Mouse (Mus musculus) kidney, adult 9 months (tissue): ENCODE results near the gene Pced1a.

ENCODE experiments used
- DNase-seq: peaks from one replicate; pipeline ENCODE4 v3.0.0; 2022

Pced1a gene

DNA sequence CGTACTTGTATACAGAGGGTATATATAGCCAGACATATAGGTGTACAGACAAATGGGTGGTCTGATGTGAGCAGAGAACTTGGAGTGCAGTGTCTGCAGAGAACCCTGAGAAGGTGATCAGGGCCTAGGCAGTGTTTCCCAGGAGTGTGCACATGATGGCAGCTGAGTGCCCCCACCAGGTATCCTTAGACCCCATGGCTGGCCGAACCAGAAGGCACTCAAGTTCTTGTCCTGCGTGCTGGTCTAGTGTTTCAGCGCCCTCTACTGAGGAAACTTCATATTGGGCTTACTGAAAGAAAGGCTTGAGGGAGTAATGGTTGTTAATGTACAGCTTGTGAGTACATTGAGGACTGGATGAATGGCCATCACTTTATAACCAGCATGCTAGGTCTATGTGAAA is 8.7 kb upstream of the Pced1a start:
- peak; percentile 63 for DNase-seq

DNA sequence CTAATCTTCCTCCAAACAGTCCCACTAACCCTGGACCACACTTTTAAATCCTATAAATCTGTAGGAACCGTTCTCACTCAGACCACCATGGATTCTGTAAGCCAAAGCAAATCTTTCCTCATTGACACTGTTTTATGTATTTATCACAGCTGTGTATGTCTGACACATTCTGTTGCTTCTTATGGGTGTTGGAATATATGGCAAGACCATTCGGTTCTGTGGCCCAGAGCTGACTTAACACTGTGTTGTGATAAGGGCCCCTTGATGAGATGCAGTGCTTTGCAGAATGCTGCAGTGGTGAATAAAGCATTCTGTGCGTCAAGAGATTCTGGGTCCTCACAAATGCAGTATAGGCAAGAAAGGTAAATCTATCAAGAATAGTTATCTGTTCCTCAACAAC is 7.7 kb upstream of the Pced1a start:
- no peak for DNase-seq

DNA sequence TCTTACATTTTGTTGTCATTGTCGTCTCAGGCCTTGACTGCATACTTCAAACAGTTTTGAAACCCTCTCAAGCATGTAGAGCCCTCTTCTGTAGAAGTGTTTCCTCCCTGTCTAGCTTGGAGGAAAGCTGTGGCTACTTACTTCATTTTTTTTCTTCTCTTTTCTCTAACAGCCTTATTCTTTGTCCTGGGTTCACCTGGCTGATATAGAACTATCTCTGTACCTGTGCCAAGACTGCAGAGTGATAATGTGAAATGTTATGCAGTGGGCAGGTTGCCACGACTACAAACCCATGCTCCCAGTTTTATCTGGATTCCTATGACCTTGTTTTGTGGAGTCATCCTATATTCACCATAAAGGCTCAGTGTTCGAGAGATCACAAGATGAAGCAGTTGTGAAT is 6.0 kb upstream of the Pced1a start:
- no peak for DNase-seq

DNA sequence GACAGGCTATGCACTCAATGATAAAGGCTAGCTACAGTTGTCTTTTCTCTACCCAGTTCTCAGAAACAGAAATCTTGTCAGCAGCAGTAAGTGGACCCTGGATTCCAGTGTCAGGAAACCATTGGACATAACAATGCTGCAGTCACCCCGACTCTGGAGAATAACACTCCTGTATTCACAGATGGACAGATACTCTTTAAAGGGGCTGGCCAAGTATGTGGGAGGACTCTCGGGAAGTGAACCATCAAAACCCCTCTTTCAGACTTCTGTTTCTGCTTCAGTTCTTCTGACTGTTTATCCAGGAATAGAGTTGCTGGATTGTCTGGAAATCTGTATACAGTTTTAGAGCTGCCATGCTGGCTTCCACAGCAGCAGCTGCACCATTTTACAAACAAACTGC is 5.3 kb upstream of the Pced1a start:
- no peak for DNase-seq

DNA sequence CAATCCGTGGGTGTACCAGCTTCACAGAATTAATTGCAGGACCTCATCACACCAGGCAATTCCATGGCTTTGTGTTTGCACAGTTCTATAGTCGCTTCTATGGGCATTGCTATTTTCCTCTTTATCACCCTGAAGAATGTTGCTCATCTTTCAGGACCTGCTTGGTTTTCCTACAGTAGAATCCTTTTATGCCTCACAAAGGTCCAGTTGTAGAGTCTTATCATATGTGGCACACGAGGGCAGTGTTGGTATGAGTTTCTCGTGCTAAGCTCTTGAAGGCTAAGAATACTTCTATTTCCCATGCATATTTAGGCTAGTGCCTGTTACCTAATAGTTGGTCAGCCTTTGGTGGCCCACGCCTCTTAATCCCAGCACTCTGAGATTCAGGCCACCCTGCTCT is 611 bp upstream of the Pced1a start:
- DNase-seq, result peak; percentile 28

DNA sequence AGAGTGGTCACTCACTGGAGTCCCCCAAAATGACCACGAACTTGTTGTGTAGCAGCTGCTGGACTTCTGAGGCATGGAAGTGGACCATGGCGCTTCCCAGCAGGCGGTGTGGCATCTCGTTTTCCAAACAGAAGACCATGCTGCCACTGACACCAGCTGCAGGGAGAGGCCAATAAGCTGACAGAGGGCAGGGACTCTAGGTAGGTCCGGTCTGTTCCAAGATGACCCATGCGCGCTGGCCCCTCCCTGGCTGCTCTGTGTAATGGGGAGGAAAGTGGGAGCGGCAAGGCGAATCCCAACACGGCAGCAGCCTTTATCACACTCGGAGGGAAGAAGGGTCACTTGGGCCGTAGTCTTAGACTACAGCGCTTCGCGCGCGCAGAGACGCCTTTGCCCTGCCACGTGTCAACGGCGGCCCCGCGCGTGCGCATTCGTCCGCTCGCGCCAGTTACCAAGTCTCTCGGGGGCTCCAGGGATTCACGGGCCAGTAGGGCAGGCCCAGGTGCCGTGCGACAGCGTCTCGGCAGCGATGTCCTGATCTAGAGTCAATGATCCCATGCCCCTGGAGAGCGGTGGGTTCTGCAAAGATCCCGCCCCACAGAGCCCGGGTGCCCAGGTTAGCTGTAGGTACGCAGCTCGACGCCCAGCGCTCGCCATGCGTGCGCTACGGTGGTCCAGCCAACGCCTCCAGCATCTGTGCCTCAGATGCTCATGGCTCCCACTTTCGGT is 940 bp downstream of the Pced1a start:
- DNase-seq, result peak; percentile 77

DNA sequence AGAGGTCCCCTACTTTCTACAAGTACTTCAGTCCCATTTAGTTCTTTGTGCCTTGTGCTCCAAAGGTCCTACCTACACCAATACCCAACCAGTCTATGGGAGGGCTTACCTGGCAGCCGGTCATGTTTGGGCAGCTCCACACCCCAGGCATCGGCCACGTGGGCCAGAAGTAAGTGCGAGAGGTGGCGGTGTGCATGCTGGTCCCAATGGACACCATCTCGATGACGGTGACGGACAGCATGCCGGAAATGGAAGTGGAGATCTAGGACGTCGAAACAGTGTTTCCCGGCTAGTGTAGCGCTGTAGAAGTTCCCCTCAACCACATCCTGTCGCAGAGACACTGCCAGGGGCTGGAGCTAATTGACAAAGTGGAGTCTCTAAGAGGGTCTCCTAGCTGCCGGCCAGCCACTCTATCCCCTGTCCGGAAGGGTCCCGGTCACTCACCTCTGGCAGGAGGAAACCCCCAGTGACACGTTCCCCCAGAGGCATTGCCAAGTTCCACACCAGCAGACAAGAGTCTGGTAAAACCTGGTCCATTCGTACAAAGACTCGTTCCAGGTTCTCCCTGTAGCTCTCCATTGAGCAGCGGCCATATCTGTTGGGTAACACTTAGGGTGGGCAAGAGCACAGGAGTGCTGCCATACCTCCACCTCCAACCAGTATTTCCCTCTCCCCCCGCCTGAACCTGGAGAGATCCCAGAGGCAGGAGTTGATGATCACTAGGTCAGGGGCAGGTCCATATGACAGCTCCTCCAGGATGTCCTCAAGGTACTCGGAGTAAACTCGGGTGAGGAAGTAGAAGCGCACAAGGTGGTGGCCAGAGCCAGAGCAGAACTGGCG is 2.5 kb downstream of the Pced1a start:
- no peak for DNase-seq

DNA sequence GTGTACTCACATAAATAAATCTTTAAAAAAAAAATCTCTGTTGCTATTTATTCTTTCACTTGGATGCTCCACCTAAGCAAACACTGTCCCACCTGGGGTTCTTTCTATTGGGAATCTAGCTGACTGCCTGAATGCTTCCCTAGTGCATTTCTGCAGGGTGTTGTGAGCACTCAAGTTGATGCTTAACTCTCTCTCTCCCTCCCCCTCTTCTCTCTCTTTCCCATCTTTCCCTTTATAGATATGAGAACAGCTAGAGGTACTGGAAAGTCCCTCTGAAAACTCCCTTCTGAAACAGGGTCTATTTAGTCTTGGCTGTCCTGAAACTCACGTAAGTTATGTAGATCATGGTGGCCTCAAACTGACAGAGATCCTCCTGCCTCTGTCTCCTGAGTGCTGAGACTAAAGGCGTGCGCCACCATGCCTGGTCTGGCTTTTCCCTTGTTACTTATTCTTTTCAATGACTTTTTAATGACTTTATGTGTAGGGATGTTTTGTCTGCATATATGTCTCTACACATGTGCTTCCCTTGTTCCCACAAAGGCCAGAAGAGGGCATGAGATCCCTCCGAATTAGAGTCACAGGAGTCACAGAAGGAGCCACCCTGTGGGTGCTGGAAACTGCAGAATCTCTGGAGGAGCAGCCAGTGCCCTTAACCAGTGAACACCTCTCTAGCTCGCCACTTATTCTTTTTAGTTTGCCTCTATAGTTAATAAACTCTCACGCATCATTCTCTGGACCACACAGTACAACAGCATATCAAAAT is 10.2 kb downstream of the Pced1a start:
- no peak for DNase-seq

DNA sequence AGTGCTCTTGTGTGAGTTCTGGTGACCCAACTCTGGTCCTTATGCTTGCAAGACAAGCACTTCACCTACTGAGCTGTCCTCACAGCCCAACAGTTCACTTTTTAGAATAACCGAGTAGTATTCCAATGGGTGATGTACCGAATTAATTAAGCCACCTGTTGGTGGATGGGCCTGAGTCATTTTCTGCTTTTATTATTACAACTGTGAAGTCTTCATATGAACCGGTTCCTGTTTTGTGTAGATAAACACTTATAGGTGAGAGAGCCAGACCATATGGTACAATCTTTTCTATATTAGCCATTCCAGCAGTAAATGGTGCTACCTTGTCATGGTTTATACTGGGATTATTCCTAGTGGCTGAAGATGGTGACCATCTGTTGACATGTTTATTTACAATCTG is 11.7 kb downstream of the Pced1a start:
- no peak for DNase-seq

DNA sequence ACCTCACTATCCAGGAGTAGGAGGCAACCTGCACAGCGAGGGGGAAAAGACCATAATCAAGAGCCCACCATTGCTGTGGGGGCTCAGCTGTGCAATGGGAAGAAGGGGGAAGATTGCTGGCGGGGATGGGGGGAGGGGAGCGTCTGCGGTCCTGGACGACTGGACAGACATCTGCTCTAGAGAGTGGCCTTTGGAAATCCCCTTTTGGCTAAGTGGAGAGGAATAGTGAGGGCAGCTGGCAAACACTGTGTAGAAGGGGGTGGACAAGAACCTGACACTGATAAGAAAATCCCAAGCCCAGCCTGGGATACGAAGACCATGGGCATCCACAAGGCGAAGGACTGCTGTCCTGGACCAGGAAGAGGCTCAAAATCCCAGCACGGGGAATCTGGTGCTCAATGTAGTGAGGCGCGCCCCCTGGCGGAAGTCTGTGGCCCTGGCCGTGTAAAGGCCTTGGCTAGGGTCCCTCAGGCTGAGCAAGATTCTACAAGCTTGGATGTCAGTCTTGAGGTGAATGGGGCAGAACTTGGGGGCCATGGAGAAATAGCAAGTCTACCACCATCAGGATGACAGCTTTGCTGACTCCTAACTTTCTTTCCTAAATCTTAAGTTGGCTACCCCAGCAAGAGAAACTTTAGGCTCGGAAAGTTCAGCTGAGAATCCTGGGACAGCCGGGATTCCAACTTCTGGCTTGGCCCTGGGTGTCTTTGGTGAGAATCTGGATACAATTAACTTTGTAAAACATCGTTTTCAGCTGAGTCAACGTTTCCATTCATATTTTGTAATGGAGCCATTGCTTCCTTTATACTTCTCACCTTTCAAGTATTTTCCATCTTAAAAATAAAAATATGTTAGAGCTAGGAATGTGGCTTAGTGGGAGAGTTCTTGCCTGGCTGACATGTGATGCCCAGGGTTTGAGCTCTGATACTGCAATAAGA is 12.7 kb downstream of the Pced1a start:
- peak; percentile 83 for DNase-seq

DNA sequence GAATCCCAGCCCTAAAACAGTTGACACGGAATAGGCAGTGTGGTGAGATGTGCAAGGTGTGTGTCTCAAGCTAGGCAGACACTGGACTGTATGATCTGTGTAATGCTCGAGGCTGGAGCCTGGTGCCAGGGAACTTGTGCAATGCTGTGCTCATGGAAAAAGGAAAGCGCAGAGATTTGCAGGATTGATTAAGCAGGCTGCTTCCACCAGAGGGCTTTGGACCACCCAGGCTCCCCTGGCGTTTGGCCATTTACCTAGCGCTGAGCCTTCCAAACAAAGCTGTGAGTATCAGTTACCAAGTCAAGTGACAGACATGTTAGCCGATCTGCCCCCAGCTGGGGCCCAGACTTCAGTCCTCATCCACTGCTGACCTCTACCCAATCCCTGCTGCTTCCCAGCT is 16.3 kb downstream of the Pced1a start:
- DNase-seq, result no peak

DNA sequence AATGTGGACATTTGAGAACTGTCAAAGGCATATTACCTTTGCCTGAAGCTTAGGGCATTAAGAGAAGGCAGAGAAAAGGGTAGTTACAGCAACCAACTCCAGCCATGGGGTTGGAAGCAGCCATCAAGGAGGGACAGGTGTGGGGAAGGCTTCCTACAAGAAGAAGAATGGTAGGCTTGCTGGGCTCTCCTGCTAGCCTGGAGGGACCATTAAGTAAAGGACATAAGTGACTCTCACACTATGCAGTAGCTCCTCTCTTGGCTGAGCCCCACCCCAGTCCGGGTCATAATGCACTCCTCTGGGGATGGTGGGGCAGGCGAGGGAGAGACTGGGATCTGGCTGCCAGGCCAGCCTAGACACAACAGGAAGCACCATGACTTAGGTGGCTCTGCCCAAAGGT is 18.3 kb downstream of the Pced1a start, which contains the start of gene Tmem239:
TSS of gene Tmem239 (plus strand) at position 301 of the 400 bp plus-strand sequence.
- no peak for DNase-seq

DNA sequence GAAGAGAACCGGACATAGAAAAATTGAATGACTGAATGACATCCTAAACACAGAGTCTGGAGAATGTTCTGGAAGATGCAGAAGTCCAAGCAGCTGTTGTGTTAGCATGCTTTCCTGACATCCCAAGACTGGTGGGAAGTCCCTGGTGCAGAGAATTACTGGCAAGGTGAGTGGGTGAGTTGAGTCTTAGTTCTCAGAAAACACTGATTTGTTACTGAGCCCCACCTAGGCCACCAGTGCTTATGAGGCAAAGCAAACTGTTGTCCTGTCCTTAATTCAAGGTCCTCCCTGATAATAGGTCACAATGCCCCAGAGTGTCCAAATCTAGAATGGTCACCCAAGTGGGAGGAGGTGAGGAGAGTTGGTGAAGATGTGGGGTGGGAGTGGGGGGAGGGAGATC is 19.6 kb downstream of the Pced1a start, which contains the start of the genes Gm28372 and 1700020A23Rik:
TSS of gene Gm28372 (plus strand) at position 301 of the 400 bp plus-strand sequence.
TSS of gene 1700020A23Rik (plus strand) at position 321 of the 400 bp plus-strand sequence.
- no peak for DNase-seq

DNA sequence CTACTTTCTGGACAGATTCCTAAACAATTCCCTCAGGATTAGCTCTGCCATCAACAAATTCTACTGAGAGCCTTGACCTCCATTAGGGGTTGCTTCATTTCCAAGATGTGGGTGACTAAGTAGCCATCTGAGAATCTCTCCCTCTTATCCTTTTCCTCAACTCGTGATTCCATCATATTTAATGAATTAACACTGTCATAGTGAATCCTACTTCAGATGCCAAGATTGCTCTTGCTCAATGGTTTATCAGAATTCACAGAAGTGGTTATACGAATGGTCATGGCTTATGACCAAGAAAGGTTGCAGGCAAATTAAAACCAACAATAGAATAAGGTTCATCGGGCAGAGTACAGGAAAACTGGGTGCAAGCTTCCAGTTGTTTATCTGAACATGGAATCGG is 22.6 kb downstream of the Pced1a start:
- no peak for DNase-seq

DNA sequence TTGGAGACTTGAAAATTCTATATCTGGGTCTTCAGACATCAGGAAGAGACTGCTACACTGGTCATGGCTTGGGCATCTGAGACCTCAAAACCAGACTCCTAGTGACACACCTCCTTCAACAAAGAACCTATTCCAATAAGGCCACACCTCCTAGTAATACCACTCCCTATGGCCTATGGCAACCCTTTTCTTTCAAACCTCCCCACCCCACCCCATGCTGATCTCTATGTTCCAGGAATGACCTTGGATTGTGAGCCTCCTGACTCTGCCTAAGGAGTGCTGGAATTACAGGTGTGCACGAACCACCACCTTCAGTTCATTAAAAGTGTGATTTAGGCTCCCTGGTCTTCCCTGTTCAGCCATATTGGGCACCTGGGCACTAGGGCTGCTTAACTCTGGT is 24.5 kb downstream of the Pced1a start:
- no peak for DNase-seq

DNA sequence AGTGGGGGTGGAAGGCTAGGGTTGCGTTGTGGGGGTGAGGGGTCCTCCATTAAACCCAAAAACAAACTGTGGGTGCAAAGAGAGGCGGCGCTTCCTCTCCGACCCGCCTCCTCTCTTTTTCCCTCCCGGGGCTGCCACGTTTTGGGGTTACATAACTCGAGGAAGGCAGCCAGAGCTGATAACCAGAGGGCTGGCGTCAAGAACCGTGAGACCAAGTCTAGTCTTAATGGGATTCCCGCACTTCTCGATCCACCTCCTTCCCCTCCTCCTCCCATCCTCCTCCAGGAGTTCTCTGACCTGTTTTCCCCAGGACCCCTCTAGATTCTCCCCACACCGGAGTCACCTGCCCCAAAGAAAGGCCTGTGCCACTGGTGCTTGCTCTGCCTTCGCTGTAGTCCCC is 26.4 kb downstream of the Pced1a start:
- DNase-seq, result no peak

DNA sequence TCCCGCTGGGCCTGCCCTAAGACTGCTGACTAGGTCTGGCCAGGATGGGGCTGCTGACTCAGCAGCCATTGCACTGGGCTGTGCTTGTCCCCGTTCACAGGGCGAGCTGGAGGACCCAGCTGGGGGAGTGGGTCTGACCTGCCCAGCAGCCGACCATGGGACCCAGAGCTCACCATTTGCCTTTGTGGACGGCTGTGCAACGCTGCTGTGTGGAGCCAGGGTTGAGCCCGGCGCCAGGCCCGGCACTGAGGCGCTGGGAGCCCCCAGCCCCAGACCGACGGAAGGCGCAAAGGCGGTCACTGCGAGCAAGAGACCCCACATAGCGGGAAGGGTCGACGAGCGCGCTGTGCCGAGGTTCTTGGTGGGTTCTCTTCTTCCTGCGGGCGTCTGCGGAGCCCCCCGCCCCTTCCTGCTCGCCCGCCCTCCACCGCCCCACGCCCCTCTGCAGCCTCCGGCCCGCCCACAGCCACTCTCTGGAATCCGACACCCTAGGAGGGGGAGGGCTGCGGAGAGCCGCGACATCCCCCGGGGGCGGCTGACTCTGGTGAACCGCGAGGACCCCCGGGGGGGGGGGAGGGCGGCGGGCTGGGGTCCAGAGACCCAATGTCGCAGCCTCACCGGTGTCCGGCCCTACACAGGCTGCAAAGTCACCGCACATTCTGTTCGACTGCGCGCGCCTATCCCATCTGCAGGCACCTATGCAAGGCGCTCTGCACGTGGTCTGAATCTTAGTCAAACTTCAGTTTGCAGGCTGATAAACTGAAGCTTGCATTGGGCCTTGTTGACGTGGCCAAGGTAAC is 27.1 kb downstream of the Pced1a start, which contains the start of gene Cpxm1:
TSS of gene Cpxm1 (minus strand) at position 389 of the 800 bp plus-strand sequence.
- DNase-seq, result no peak

DNA sequence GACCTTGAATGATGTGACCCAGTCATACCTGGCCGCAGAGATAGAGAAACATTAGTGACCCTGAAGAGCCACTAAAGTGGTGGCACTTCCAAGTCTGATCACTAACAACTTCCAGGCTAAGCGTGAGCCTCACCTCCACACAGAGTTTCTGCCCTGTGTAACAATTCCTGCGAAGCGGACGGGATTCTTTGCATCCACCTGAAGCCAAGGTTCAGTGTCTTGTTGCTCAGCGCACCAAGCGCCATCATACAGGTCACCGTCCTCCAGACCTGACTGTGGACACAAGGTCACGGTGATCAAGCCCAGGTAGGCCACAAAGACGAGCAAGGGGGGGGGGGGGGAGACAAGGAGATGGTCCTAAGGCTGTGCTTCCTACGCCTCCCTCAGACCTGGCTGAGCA is 28.8 kb downstream of the Pced1a start:
- no peak for DNase-seq

DNA sequence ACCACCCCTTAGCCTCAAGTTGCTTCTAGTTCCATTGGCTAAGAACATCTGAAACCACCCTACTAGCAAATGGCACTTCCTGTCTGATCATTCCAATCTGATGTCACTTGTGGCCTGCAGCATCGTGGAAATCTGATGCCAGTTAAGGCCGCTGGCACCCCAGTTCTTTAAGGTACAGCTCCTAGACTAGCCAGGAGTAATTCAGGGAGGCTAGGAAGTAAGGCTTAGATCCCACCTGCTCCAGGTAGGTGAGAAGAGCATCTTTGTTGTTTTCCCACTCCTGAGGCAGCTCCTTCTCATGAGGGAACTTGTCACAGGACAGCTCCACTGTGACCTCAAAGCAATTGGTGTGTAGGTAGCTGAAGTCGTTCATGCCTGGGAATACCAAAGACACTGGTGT is 31.7 kb downstream of the Pced1a start:
- DNase-seq, result no peak

DNA sequence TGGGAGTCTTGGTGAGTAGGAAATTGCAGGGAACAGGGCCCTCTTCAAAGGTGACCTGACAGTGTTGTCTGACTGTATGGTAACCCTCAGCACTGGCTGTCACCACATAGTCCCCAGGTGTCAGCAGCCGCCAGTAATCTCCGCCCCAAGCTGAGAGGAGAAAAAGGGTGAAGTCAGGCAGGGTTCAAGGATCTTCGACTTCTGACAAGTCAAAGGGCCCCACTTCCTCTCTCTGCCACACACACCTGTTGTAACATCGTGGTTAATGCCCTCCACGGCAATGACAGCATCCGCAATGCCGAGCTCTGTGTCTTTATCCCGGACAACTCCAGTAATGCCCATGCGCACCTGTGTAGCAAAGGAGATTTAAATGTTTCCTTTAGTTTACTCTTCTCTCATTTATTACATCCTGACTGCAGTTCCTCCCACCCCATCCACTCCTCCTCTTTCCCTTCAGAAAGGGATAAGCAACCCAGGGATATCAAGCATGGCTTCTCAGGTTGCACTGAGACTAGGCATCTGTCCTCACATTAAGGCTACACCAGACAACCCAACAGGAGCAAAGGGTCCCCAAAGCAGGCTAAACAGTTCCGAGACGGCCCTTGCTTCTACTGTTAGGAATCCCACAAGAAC is 33.4 kb downstream of the Pced1a start:
- DNase-seq, result no peak

DNA sequence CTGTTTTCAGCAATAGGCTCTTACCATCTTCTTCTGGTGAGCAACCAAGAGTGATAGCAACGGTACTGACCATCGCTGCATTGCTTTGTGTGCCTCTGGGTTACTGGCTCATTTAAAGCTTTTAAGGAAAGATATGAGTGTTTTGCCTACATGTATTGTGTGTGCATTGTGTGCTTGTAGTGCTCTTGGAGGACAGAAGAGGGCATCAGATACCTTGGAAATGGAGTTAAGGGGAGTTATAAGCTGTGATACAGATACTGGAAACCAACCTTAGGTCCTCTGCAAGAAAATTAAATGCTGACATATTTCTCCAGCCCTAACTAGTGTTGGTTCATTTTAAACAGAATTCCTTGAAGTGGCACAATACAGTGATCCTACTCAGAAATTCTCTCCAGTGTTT is 35.7 kb downstream of the Pced1a start:
- no peak for DNase-seq
